Mouse (Mus musculus): ENCODE measurements around the gene Inpp5f.

Inpp5f gene

GRCm38 (mm10) chr7:128739462-128740277, 128.5 kb downstream of the Inpp5f start:
- DNase-seq (ENCODE audit: low read depth) = no peak

GRCm38 (mm10) chr7:128740334-128740733, 129.2 kb downstream of the Inpp5f start, which contains the start of gene Mcmbp:
Gene Mcmbp, minus strand, starts transcription at chr7:128740495.
- DNase-seq (ENCODE audit: low read depth) = peak; percentile 91

GRCm38 (mm10) chr7:128743898-128744297, 132.8 kb downstream of the Inpp5f start:
- no peak for DNase-seq (ENCODE audit: low read depth)

- DNase-seq (ENCODE audit: low read depth) = peak; percentile 98
These were observed 133.8 kb downstream of the Inpp5f start, which contains the start of gene Sec23ip for GRCm38 (mm10) chr7:128744684-128745485. Gene Sec23ip, plus strand, starts transcription at chr7:128744943.
